Mouse (Mus musculus) liver, embryonic 16.5 days (tissue): ENCODE results near the gene Fryl. TPM values are rescaled to one million over a fixed set of nuclear protein-coding genes. Genes with fewer than 3 reads are reported as not detected.
A peak's percentile ranks its signal among the peaks of the same experiment; 100 is the strongest.

Experiments
- ATAC-seq: fragments of 200-750 bp; cut with Nextera tagmentation; 2 replicates; pipeline ENCODE4 v1.8.0; 2017; ENCODE audit warnings: low read depth, mild to moderate bottlenecking, moderate number of reproducible peaks, moderate library complexity
- H3K27ac ChIP-seq: fragments of 300-500 bp; sonication (generic); 2 replicates; pipeline ENCODE4 v1.5.1; 2014; ENCODE audit warnings: mild to moderate bottlenecking, low read length
- H3K27me3 ChIP-seq: fragments of 300-500 bp; sonication (generic); 2 replicates; pipeline ENCODE4 v1.6.1; 2014; ENCODE audit warnings: low read depth, low read length, mixed read lengths; ENCODE audit not compliant: control insufficient read depth, insufficient read depth
- H3K36me3 ChIP-seq: fragments of 300-500 bp; sonication (generic); 2 replicates; pipeline ENCODE4 v1.6.1; 2014; ENCODE audit warnings: mild to moderate bottlenecking; ENCODE audit not compliant: control insufficient read depth, insufficient read depth
- H3K4me1 ChIP-seq: fragments of 300-500 bp; sonication (generic); 2 replicates; pipeline ENCODE4 v1.6.1; 2014; ENCODE audit warnings: low read depth, low read length, mixed read lengths; ENCODE audit not compliant: control insufficient read depth
- H3K4me2 ChIP-seq: fragments of 300-500 bp; sonication (generic); 2 replicates; pipeline ENCODE4 v1.6.1; 2014; ENCODE audit warnings: low read depth, low read length, mixed read lengths
- H3K4me3 ChIP-seq: fragments of 300-500 bp; sonication (generic); 2 replicates; pipeline ENCODE4 v1.5.1; 2014; ENCODE audit warnings: low read depth, mild to moderate bottlenecking, low read length
- H3K9ac ChIP-seq: fragments of 300-500 bp; sonication (generic); 2 replicates; pipeline ENCODE4 v1.6.1; 2014; ENCODE audit warnings: low read depth, low read length
- H3K9me3 ChIP-seq: fragments of 300-500 bp; sonication (generic); replicated peaks from 2 replicates; pipeline ENCODE4 v1.6.1; 2016; ENCODE audit warnings: low read length; ENCODE audit not compliant: control insufficient read depth
- WGBS: fragments of 180-500 bp; shearing (Covaris S2); extraction: QIAGEN DNeasy Blood & Tissue Kit; methylation state at CpG from one replicate; pipeline ENCODE4 v1.1.7; 2014; ENCODE audit not compliant: insufficient replicate concordance; 5-methylcytosine and 5-hydroxymethylcytosine counted together
- polyA plus RNA-seq: library from polyadenylated mRNA; unstranded; fragments of >200 nt; fragmentation: Nextera tagmentation; extraction: Ambion mirVana; gene quantifications from 2 replicates; pipeline ENCODE4 v1.2.1, GENCODE M21; 2015

Fryl gene
- polyA plus RNA-seq, 1 experiment from 2014 or later = 44.1 TPM

DNA sequence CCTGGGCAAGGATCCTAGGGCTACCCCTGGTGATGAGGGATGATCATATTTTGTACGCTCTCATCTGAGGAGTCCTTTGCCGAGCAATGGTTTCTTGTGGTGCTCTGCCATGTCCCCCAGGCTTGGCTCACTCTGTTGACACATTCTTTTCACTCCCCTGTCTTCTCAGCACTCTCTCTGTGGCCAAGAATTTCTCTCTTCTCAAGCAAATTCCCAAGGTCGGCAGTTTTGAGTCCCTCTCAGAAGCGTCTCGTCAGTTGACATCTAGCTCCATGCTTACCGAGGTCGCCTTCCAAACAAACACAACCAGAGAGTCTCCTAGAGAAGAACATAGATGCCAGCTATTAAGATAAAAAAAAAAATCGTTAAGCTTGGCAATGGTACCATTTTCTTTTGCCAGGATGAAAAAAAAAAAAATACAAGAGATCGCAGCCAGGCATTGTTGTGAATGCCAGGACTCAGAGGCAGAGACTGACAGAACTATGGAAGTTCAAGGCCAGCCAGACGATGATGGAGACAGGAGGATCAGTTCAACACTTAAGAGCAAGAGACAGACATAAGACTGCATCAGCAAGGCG, 12.3 kb upstream of the Fryl start:
- ATAC-seq = no peak
- no peaks in the 10 kb centered on the region for H3K9me3 ChIP-seq
- H3K27me3 ChIP-seq = no peaks in the 10 kb centered on the region
- H3K4me2 ChIP-seq = no peak overlapping the region
- WGBS = 67% methylated on average over 11 of the region's 11 CpGs
- no peaks in the 10 kb centered on the region for H3K4me1 ChIP-seq
- no peaks in the 10 kb centered on the region for H3K36me3 ChIP-seq
- no peak overlapping the region for H3K27ac ChIP-seq
- no peak overlapping the region for H3K4me3 ChIP-seq
- no peak overlapping the region for H3K9ac ChIP-seq

DNA sequence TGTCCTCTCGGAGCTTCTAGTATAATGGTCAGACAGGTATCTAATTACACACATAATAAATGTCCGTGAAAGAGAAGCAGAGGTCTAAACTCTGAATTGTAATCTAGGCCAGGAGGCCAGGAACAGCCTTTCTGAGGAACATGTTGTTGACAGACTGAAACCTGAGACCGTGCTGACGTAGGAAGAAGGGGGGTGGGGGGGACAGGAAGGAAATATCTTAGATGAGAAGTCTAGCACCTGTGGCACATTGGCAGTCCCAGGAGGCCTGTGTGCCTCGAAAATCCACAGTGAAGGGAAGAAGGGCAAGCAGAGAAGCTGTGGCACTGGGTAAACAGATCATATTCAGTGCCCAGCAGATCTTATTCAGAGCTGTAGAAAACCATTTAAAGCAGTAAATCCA, 9.0 kb upstream of the Fryl start:
- H3K9ac ChIP-seq = no peak overlapping the region
- ATAC-seq = no peak
- H3K9me3 ChIP-seq = no peaks in the 10 kb centered on the region
- WGBS = 44% methylated on average over 5 of the region's 5 CpGs
- no peaks in the 10 kb centered on the region for H3K27me3 ChIP-seq
- H3K4me3 ChIP-seq = no peak overlapping the region
- no peak overlapping the region for H3K27ac ChIP-seq
- no peak overlapping the region for H3K4me2 ChIP-seq
- no peaks in the 10 kb centered on the region for H3K4me1 ChIP-seq
- no peaks in the 10 kb centered on the region for H3K36me3 ChIP-seq

DNA sequence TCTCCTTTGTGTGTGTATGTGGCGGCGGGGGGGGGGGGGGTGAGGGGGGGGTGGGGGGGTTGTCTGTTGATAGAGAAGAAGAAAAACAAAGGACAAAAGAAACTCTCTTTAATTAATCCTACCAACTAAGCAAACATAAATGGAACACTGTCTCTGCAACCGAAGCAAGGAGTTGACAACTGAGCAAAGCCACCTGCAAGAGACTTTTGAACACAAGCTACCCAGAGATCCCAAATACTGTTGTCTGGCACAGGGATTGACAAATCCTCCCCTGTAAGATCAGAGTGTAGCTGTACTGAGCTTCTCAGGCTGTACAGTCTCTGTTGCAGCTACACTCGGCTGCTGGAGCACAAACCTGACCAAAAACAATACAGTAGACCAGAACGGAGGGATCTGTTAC, 7.7 kb upstream of the Fryl start:
- Histone ChIP-seq H3K9ac (no peak overlapping the region), H3K27me3 (no peaks in the 10 kb centered on the region), H3K27ac (no peak overlapping the region), H3K4me2 (no peak overlapping the region), H3K9me3 (no peaks in the 10 kb centered on the region), H3K4me1 (no peaks in the 10 kb centered on the region), H3K4me3 (no peak overlapping the region), H3K36me3 (no peaks in the 10 kb centered on the region)
- WGBS = 63% methylated on average over 4 of the region's 5 CpGs
- ATAC-seq = no peak

DNA sequence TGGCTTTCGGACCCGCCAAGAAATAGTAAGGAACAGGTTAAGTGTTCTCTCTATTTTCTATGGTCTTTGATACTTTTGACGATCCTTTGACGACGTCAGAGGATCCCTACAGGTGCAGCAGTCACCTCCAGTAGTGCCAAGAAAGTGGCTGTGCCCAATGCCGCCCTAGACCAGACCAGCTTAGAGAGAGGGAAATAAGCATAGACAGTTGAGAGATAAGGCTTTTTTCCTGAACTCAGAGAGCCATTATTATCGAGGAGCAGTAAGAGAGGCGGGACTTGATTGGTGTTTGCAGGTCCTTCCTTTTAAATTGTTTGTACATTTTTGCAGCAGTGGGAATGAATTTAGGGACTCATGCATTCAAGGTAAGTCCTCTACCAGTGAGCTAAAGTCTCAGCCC, 1.3 kb upstream of the Fryl start:
- no peak for ATAC-seq

DNA sequence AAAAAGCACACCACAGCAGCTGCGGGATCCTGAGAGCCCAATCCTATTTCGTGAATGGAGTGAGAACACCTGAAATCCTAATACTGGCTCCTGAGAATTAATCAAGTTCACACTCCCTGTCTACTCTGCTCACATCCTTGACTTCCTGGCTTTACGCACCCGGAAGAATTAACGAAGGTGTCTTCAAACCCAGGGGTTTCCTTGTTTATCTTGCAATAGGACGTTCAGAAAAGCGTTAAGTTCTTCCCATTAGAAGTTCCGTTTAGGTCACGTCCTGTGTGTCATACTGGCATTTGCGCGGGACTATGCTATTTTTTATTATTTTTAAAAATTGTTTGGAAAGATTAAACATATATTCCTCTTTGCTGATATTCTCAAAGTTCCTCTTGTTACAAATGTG, 677 bp upstream of the Fryl start:
- Histone ChIP-seq H3K4me1 (peaks cover 36% of the 10 kb centered on the region), H3K27me3 (no peaks in the 10 kb centered on the region), H3K4me3 (peak overlapping the region; percentile 98), H3K4me2 (peak overlapping the region; percentile 96), H3K9ac (peak overlapping the region; percentile 72), H3K36me3 (no peaks in the 10 kb centered on the region), H3K9me3 (no peaks in the 10 kb centered on the region), H3K27ac (peak overlapping the region; percentile 90)
- no peak for ATAC-seq
- WGBS = under 1% methylated on average over 11 of the region's 11 CpGs

More for the DNA sequence above, 1.3 kb upstream of the Fryl start:
- Histone ChIP-seq H3K4me3 (peak overlapping the region; percentile 98), H3K9ac (peak overlapping the region; percentile 72), H3K4me1 (peaks cover 30% of the 10 kb centered on the region), H3K4me2 (peak overlapping the region; percentile 96), H3K9me3 (no peaks in the 10 kb centered on the region), H3K27ac (peak overlapping the region; percentile 90), H3K27me3 (no peaks in the 10 kb centered on the region), H3K36me3 (no peaks in the 10 kb centered on the region)
- WGBS = 22% methylated on average over 8 of the region's 8 CpGs

DNA sequence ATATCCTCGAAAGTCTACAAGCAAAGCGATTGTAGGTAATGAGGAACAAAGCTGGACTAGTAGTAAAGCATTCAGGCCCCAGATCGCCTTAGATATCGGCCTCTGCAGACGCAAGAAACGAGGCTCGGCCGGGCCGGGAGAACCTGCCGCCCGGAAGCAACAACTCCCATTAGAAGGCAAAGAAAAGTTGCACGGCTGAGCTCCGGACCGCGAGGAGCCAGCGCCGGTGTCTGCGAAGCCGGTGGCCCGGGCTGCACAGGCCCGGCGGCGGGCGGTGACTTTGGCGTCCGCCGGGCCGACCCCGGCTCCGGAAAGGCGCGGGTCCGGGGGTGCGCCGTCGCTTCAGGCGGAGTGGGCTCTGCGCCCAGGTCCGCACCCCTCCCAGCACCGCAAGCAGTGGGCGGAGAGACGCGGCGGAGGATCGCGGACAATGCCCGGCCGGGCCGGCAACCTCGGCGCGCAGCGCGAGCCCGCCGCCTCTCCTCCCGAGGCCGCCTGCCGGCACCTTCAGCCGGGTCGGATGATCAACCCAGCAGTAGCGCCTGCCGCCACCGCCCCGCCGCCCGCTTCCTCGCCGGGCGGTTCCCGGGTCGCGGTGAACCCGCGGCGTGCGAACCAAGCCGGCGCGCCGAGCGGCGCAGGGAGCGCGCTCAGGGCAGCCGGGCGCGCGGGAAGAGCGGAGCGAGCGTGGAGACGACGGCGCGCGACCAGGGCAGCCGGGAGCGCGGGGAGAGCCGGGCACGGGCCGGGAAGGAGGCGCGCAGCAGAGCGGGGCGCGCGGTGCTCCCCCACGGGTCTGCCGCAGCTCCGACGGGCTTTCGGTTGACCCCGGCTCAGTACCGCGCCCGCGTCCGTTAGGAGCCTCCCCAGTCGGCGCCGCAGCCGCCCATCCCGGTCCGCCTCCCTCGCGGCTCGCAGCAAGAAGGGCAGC, 833 bp downstream of the Fryl start:
- no peaks in the 10 kb centered on the region for H3K9me3 ChIP-seq
- H3K27me3 ChIP-seq = no peaks in the 10 kb centered on the region
- peak overlapping the region; percentile 91 for H3K9ac ChIP-seq
- H3K27ac ChIP-seq = peak overlapping the region; percentile 93
- H3K4me3 ChIP-seq = peak overlapping the region; percentile 98
- WGBS = under 1% methylated on average over 127 of the region's 129 CpGs
- no peaks in the 10 kb centered on the region for H3K36me3 ChIP-seq
- H3K4me1 ChIP-seq = peaks cover 39% of the 10 kb centered on the region
- peak overlapping the region; percentile 73 for H3K4me2 ChIP-seq
- ATAC-seq = peak; percentile 22

DNA sequence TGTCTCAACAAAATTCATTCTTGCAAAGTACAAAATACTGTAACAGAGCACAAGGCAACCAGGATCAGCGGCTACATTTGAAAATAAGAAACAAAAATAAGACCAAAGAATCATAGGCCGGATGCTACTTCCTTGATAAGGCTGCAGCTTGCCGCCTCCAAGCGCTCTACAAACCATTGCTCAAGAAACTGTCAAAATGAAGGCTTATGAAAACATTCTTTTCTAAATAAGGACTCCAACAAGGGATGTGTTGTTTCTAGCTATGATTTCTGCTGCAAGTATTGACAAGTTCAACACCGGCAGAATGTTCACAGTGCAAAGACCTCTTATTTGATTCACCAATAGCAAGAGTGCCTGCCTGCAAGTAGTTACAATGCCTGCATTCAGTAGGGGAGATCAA, 1.8 kb downstream of the Fryl start:
- Histone ChIP-seq H3K9ac (peak overlapping the region; percentile 91), H3K27me3 (no peaks in the 10 kb centered on the region), H3K27ac (peak overlapping the region; percentile 93), H3K36me3 (no peaks in the 10 kb centered on the region), H3K4me1 (peaks cover 39% of the 10 kb centered on the region), H3K9me3 (no peaks in the 10 kb centered on the region), H3K4me3 (peak overlapping the region; percentile 98), H3K4me2 (peak overlapping the region; percentile 73)
- WGBS = 11% methylated on average over 5 of the region's 5 CpGs
- ATAC-seq = no peak

DNA sequence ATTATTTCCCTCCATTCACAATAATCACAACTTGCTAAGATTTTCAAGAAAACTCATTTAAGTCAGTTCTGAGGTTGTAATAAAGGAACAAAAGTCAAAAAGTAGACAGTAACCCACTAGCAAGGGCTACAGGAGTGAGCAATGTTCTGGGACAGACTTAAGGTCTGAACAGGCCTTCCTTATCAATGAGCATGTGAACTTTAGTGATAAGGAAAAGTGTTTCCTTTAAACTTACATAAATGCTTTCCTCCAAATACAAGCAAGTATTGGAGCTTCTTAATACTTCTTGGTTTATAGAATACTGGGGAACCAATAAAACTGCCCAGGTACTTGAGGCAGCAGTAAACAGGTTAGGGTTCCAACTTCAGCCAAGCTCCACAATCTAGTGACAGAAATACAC, 3.7 kb downstream of the Fryl start:
- H3K9me3 ChIP-seq = no peaks in the 10 kb centered on the region
- H3K36me3 ChIP-seq = no peaks in the 10 kb centered on the region
- H3K27me3 ChIP-seq = no peaks in the 10 kb centered on the region
- H3K4me3 ChIP-seq = peak overlapping the region; percentile 6; the same call in 1 of the 2 replicates
- peak overlapping the region; percentile 87 for H3K27ac ChIP-seq
- H3K4me1 ChIP-seq = peaks cover 38% of the 10 kb centered on the region
- H3K4me2 ChIP-seq = peak overlapping the region; percentile 47
- no peak for ATAC-seq
- H3K9ac ChIP-seq = 0 out of 2 replicates have a peak overlapping the region, but pooled peaks have one; percentile 28

DNA sequence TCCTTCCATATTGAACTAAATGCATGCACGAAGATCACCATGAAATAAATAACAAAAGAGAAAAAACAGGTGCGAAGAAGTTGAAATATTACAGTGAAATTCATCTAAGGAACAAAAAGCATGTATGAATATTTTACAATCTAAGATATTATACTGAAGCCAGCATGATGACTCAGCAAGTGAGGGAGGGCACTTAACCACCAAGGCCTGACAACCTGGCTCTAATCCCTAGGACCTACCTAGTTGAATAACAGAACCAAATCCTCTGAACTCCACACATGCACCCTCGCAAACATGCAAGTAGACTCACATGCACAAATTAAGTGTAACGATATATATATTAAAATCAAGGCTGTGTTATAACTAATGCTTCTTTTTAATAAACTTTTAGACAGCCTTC, 7.1 kb downstream of the Fryl start:
- H3K4me1 ChIP-seq = peaks cover 47% of the 10 kb centered on the region
- WGBS = 75% methylated on average over 4 of the region's 4 CpGs

More for the DNA sequence above, 7.1 kb downstream of the Fryl start:
- Histone ChIP-seq H3K27ac (no peak overlapping the region), H3K9ac (no peak overlapping the region), H3K27me3 (no peaks in the 10 kb centered on the region), H3K36me3 (no peaks in the 10 kb centered on the region), H3K4me2 (no peak overlapping the region), H3K4me3 (no peak overlapping the region), H3K9me3 (no peaks in the 10 kb centered on the region)
- ATAC-seq = no peak
